Mouse (Mus musculus) cortical plate, adult 2 months (tissue): ENCODE results near the gene Ptprn2. TPM values are rescaled to one million over a fixed set of nuclear protein-coding genes. Genes with fewer than 3 reads are reported as not detected.

Experiments used
- H3K27ac ChIP-seq: fragments of 200-500 bp; 2 replicates; pipeline ENCODE4 v1.5.1; 2012; ENCODE audit warnings: low read length, control low read depth, inconsistent platforms; ENCODE audit not compliant: insufficient read depth
- H3K4me1 ChIP-seq: fragments of 200-500 bp; 2 replicates; pipeline ENCODE4 v1.6.1; 2011; ENCODE audit warnings: low read length; ENCODE audit not compliant: control insufficient read depth, insufficient read depth
- H3K4me3 ChIP-seq: fragments of 200-500 bp; 2 replicates; pipeline ENCODE4 v1.5.1; 2011; ENCODE audit warnings: mild to moderate bottlenecking, low read length, control low read depth; ENCODE audit not compliant: insufficient read depth
- CTCF ChIP-seq: fragments of 200-500 bp; IDR thresholded peaks from 2 replicates; pipeline ENCODE4 v1.5.1; 2011; ENCODE audit warnings: mild to moderate bottlenecking, control low read depth, low read length; ENCODE audit not compliant: insufficient read depth; ENCODE audit errors: extremely low read depth
- POLR2A ChIP-seq: fragments of 200-500 bp; IDR thresholded peaks from 2 replicates; pipeline ENCODE4 v1.6.1; 2011; ENCODE audit warnings: mild to moderate bottlenecking, low read length, control low read depth; ENCODE audit not compliant: insufficient read depth; ENCODE audit errors: extremely low read depth
- polyA plus RNA-seq: library from polyadenylated mRNA; depleted of rRNA; stranded (reverse); fragments of >200 nt; gene quantifications from 2 replicates; pipeline ENCODE4 v1.2.3, GENCODE M21; 2012

Gene Ptprn2
- polyA plus RNA-seq, 1 experiment: 165 TPM

DNA sequence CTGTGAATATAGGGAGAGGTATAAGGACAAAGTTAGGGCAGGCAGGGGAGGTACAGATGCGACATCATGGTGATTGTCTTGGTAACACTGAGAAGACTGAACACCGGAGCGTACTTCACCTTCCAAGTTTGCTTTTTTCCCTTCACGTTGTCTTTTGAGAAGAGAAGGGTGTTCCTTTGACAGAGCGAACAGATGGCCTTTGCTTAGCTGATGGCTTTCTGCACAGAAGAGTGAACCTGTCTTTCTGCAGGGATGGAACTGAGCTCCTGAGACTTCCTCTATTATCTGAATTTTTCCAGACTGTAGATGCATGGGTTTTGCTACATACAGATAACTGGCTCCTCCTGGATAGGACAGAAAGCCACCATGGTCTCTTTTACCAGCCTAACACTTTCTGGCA, 254.6 kb downstream of the Ptprn2 start:
- TF ChIP-seq CTCF (no peak), POLR2A (no peak)
- no peak overlapping the region for H3K27ac ChIP-seq
- H3K4me3 ChIP-seq: no peak overlapping the region
- H3K4me1 ChIP-seq: no peaks in the 10 kb centered on the region; the same call in 1 of the 2 replicates

DNA sequence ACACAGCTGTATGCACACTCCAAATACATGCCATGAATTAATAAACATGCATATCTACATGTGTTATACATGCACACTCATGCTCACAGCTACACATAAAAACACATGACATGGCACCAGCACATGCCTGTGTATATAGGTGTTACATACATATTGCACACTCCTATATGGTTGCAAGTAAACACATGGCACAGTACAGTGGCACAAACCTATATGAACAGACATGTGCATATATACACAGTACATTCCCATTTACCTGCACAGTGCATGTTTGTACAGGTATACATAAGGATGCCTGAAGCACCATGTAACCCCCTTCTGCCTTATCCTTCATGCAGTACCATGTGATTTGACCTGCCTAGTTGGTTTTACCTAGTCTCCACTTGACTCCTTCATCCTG, 255.8 kb downstream of the Ptprn2 start:
- Histone ChIP-seq H3K4me3 (no peak overlapping the region), H3K27ac (no peak overlapping the region), H3K4me1 (peaks cover 5% of the 10 kb centered on the region)
- TF ChIP-seq POLR2A: no peak
- TF ChIP-seq CTCF: no peak

DNA sequence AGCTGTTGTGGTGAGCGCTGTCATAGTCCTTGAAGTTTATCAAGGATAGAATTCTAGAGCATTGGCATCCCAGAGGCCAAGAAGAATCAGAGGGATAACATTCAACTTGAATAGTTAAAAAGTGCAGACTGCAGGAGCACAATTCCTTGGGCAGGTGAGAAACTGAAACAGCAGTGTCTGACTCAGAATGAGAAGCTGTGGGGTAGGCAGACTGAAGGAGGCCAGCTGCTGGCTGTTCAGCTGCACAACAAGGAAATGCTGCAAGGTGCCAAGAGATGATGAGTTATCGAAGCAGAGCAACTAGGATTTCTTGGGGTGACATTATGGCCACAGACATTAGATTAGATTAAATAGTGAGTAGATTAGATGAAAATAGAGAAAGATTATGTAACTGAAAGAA, 260.9 kb downstream of the Ptprn2 start:
- Histone ChIP-seq H3K4me3 (no peak overlapping the region), H3K27ac (no peak overlapping the region), H3K4me1 (peaks cover 11% of the 10 kb centered on the region)
- TF ChIP-seq POLR2A (no peak), CTCF (no peak)

DNA sequence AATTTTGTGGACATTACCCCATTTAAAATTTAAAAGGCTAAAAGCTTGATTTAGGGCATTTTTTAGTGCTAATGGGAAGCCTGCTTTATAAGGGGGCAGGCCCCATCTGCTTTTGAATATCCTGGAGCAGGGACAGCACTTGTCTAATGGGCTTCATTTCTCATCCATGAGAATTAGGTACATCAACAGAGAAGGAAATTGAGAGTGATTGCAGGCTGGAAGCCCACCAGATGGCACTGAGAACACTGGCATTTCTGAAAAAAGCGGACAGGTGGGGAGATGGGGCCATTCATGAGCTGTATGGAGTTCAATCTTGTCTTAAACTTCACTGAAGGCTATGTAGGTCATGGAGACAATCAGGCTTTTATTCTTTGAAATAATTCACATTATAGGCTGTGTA, 267.3 kb downstream of the Ptprn2 start:
- Histone ChIP-seq H3K4me1 (peaks cover 2% of the 10 kb centered on the region; the same call in 1 of the 2 replicates), H3K27ac (no peak overlapping the region), H3K4me3 (no peak overlapping the region)
- no peak for TF ChIP-seq CTCF
- TF ChIP-seq POLR2A: no peak

DNA sequence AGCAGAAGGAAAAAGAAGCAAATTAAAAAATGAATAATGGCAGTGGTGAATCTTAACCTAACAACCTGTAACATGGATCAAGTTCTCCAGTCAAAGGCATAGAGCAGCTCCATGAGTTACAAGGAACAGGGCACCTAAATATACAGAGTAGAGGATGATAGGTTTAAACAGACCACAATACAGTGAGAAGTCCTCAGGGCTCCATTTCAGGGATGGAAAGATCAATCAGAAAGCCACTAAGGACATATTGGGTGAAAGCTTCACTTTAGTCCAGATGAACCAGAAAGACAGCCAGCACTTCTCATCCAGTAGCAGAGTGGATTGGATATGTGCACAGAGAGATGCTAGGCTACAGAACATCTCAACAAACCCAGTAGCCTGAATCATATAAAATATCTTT, 278.4 kb downstream of the Ptprn2 start:
- Histone ChIP-seq H3K4me1 (no peaks in the 10 kb centered on the region), H3K4me3 (no peak overlapping the region), H3K27ac (no peak overlapping the region)
- no peak for TF ChIP-seq POLR2A
- TF ChIP-seq CTCF: no peak

DNA sequence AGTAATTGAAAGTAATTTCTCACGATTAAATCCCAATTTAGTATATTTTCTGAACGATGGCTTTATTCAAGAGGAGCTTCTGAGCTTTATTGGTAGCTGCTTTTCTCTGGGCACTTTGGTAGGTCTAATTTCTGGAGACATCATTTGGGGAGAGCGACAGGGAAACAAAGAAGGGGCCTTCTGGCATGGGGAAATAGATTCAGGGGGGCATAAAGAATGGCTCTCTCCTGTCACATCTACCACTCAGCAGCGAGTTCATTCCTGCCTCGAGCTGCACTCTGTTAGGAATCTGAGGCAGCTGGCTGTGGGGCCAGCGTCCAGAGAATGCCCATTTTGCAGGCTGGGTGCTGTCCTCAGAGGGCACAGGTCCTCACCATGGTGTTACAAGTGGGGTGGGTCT, 285.4 kb downstream of the Ptprn2 start:
- Histone ChIP-seq H3K27ac (no peak overlapping the region), H3K4me1 (peaks cover 7% of the 10 kb centered on the region), H3K4me3 (no peak overlapping the region)
- no peak for TF ChIP-seq CTCF

DNA sequence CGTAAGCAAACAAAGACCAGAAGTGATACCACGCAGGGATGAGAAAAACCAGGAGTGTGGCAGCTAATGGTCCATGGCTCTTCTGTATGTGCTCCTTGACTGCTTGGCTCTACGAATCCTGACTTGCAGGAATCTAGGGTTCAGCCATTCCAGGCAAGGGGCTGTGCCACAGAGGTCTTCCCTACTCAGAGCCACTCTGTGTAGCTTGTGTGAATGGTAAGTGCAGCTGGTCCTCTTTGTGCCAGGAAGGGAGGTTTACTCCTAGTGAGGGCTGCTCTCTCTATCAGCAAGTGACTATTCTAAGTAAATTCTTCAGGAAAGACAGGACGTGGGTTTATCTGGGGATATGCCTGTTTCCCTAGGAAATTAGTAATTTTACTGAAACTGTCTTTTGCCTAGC, 286.0 kb downstream of the Ptprn2 start:
- TF ChIP-seq POLR2A: no peak
- no peak for TF ChIP-seq CTCF
- Histone ChIP-seq H3K4me3 (no peak overlapping the region), H3K27ac (no peak overlapping the region), H3K4me1 (peaks cover 7% of the 10 kb centered on the region)

DNA sequence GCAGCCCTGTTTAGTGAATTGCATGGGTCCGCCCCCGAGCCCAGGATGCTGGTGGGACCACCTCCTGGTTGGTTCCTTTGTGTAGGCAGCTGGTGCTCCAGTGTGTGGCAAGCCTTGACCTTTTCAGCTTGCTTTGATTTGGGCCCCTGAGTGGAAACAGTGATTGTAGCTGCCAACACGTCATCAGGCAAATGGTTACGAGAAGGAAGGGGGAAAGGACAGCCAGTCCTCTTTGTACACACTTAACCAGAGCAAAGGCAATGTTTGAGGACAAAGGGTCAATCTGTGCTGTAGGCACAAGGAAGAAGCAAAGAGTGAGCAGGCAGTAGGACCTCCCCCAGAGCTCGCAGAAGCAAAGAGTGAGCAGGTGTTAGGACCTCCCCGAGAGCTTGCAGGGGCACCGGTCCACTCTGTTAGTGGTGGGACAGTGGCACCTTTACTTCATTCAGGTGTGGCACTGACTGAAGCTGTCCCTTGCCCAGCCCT, 286.6 kb downstream of the Ptprn2 start:
- H3K4me1 ChIP-seq: peaks cover 7% of the 10 kb centered on the region
- H3K27ac ChIP-seq: no peak overlapping the region
- no peak overlapping the region for H3K4me3 ChIP-seq
- no peak for TF ChIP-seq POLR2A
- TF ChIP-seq CTCF: no peak

DNA sequence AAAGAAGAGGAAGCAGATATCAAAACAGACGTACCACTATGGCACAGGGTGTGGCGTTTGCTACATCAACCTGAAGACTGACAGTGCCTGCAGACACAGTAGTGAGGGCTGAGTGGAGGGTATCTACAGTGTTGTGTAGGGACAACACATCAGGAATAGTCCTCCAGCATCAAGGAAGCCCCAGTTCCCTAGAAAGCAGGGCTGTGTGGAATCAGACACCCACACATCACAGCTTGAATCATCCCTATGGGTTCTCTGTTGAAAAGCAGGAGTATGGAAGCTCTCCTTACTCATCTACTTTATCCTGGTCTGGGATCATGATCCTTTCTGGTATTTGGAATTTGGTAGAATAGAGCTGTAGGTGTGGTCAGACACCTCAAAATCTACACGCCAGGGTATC, 287.8 kb downstream of the Ptprn2 start:
- H3K4me3 ChIP-seq: no peak overlapping the region
- H3K27ac ChIP-seq: no peak overlapping the region
- H3K4me1 ChIP-seq: peaks cover 7% of the 10 kb centered on the region
- TF ChIP-seq POLR2A (no peak), CTCF (no peak)

DNA sequence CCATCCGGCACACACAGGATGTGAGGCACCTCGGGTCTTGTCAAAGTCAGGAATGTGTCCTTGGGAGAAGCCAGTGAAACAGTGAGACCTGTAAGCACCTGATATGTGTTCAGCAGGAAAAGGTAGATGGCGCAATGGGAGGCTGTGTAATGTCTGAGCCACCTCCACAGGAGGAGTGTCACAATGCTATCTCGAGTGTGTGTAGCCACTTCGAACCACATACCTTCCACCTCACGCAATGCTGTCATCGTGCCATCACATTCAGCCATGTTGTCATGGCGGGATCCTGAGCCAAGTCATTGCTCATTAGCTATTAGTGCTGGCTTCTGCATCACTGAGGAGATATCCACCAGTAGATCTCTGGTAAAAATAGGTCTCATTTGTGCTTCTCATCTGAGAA, 290.9 kb downstream of the Ptprn2 start:
- Histone ChIP-seq H3K4me3 (no peak overlapping the region), H3K4me1 (peaks cover 15% of the 10 kb centered on the region), H3K27ac (no peak overlapping the region)
- TF ChIP-seq POLR2A (no peak), CTCF (no peak)
